Mouse (Mus musculus) neural tube, postnatal 0 days (tissue): ENCODE data around the gene Spdl1. TPM values are rescaled to one million over a fixed set of nuclear protein-coding genes. Genes with fewer than 3 reads are reported as not detected.

Experiments used
- polyA plus RNA-seq: library from polyadenylated mRNA; unstranded; fragments of >200 nt; fragmentation: Nextera tagmentation; extraction: Ambion mirVana; gene quantifications from 2 replicates; pipeline ENCODE4 v1.2.1, GENCODE M21; 2015

Gene Spdl1
- polyA plus RNA-seq = 1.4 TPM in 2 replicates

DNA sequence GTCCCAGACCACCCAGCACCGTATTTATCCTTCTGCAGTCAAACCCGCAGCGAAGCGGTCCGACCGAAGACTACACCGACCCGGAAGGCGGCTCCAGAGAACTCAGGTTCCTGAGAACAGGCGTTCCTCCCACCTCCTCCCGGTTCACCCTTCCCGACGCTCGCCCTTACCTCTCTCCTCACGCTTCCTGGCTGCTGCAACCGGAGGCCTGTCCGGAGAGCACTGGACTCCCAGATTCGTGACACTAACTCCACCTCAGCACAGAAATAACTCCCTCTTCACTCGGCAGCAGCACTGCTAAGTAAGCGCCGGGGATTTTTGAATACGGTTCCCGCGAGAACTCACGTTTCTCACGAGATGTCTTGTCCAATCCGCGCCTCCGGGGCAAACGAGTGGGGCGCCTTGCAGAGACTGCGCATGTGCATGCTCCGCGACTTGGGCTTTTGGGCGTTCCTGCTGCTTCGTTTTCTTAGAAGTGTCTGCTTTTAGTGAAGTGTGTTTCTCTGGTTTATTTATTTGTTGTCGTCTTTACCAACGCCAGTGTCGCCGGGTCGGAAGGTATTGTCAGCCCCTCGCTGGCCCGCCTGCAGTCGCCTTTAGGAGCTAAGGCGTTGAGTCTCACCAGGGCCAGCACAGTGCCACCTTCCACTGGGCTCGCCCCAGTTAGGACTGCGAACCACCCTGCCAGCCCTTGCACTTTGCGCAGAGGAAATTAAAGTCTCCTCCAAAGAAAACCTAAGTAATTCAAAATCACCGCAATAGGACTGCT, at the start of gene Spdl1:
Gene Spdl1, minus strand, starts transcription at position 324 of the 769 bp plus-strand sequence.

DNA sequence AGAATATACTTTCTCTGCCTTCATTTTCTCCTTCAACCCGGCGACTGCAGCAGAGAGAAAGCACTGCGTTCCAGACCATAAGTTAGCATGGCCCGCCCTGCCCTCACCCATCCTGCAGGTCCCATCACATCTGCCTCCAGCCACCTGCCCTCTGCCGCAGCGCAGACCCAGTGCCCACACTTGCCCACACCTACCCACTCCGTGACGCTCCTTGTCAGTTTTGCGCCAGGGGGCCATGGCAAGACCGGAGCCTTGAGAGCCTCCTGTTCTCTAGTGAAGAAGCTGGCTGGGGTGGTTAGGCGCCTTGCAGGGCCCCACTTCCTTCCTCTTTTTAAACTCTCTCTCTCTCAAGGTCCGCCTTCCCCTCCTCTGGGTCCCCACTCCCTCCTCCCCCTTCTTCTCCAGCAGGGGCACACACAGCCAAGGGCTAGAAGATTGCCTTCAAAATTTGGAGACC, 49.8 kb downstream of the Spdl1 start, which contains the start of gene Dock2:
Gene Dock2, minus strand, starts transcription at position 306 of the 457 bp plus-strand sequence.

Other genes with a start within 250 kb of the Spdl1 start
- 0.75 and 0.88 TPM in 2 replicates for gene Dock2, start 49.7 kb downstream of the Spdl1 start, polyA plus RNA-seq